Mouse (Mus musculus): ENCODE data around the gene Arhgef17. TPM values are rescaled to one million over a fixed set of nuclear protein-coding genes. Genes with fewer than 3 reads are reported as not detected.

Gene Arhgef17
- total RNA-seq, 2 experiments from 2014 or later: 81.3 to 91.6 TPM

- intact Hi-C loops (cut with DNase I): no loop called here
Observed at GRCm38 (mm10) chr7:100837701-100838100, 94.2 kb downstream of the Arhgef17 start.

GRCm38 (mm10) chr7:100836657-100837056 lies 95.2 kb downstream of the Arhgef17 start:
- no peak for DNase-seq (ENCODE audit: low spot score in 2 of 2)
- intact Hi-C loops (cut with DNase I): no loop called here

More at GRCm38 (mm10) chr7:100837701-100838100, 94.2 kb downstream of the Arhgef17 start:
- no peak for DNase-seq (ENCODE audit: low spot score in 2 of 2)

- no peak for DNase-seq (ENCODE audit: low spot score in 2 of 2)
- intact Hi-C loops (cut with DNase I): no loop called here
Observed at GRCm38 (mm10) chr7:100835711-100836110, 96.2 kb downstream of the Arhgef17 start.

GRCm38 (mm10) chr7:100835168-100835567 lies 96.7 kb downstream of the Arhgef17 start:
- no peak for DNase-seq (ENCODE audit: low spot score in 2 of 2)
- intact Hi-C loops (cut with DNase I): no loop called here

- no peak for DNase-seq (ENCODE audit: low spot score in 2 of 2)
- intact Hi-C loops (cut with DNase I): no loop called here
Observed at GRCm38 (mm10) chr7:100833859-100834258, 98.0 kb downstream of the Arhgef17 start.

- intact Hi-C loops (cut with DNase I): no loop called here
- DNase-seq (ENCODE audit: low spot score in 2 of 2): no peak
Observed at GRCm38 (mm10) chr7:100828549-100828948, 103.4 kb downstream of the Arhgef17 start.

- intact Hi-C loops (cut with DNase I): no loop called here
- no peak for DNase-seq (ENCODE audit: low spot score in 2 of 2)
Observed at GRCm38 (mm10) chr7:100824661-100825060, 107.2 kb downstream of the Arhgef17 start.

Small RNAs within 50 kb of the gene (microRNA-seq; reads per million reads assigned to microRNA genes)
- gene Mir3102: 533 to 626 reads per million in 2 experiments

Other genes starting within 250 kb of the Arhgef17 start
- gene Fam168a, start 225.5 kb downstream of the Arhgef17 start, total RNA-seq (2021): 100 to 1,000 TPM; 299 to 305 TPM
- gene Relt, start 68.7 kb downstream of the Arhgef17 start, total RNA-seq (2021): 10 to 100 TPM in 1 of 2 experiments, 1 to 10 TPM in 1; 9.7 to 10.6 TPM
- 1 to 10 TPM; 4.2 to 4.3 TPM for gene P2ry6, start 42.5 kb upstream of the Arhgef17 start, total RNA-seq (2021)
- under 1 TPM; 0.55 to 0.92 TPM for gene P2ry2, start 80.8 kb upstream of the Arhgef17 start, total RNA-seq (2021)
- gene Fchsd2, start 160.8 kb upstream of the Arhgef17 start, total RNA-seq (2021): 10 to 100 TPM; 45.1 to 51.7 TPM